Comparison of ENCODE assay signal across 34 mouse cellular contexts in the genomic region with DNA sequence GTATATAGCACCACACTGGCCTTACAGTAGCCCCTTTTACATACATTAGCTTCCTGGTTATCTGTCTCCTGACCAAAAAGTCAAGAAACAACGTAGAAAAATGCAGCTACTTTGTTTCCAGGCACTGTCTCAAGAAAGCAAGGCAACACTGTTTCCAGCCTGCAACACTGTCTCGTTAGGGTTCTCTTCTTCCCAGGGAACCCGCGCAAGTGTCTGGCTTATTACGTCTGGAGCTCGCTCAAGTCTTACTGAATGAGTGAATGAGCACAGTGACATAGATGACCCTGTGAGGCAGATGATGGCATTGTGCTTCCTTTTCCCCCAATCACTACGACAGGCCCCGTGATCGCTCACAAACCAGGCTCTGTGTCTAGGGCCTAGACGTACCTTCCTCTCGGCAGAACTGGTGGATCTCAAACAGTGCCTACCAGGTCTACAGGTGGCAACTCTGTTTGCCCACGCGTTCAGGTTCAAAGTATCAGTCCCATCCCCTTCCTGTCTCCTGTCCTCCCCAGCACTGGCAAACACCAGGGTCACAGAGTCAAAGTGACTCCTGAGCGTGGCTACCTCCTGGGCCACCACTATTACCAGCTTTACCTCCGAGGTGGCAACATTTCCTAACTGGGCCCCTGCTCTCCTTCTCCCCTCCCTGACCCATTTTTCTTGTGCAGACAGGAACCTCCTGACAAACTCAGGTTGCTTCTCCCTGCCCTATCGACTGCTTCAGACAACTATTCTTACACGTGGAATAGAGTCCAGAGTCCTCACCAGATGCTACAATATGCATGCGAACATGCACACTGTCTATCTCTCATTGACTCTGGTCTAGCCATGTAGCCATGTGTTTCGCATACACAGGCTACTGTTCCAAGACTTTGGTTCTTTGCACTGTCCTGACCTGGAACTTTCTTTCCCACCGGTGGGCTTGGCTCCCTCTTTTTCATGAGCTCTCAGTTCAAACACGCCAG. TPM values are rescaled to one million over a fixed set of nuclear protein-coding genes. Genes with fewer than 3 reads are reported as not detected.
DNase-seq lines count a peak whose midpoint lies in the region; ATAC-seq and TF ChIP-seq lines count a peak whose summit lies in the region.
"Had no signal": no experiment of that assay in that cellular context is flagged by ENCODE, and none has a peak within 500 bp of the region (broad histone marks: within the 10 kb centered on the region; RNA-seq: fewer than 3 reads in every experiment).

No protein-coding gene starts in this region.

- 86% methylated on average over 21 of the region's 21 CpGs for WGBS in stomach, embryonic 14.5 days
- 81% methylated on average over 21 of the region's 21 CpGs for WGBS in stomach, postnatal 0 days
- 84% methylated on average over 21 of the region's 21 CpGs for WGBS in liver, embryonic 11.5 days
- WGBS in liver, postnatal 0 days (ENCODE audit: insufficient replicate concordance) = 73% methylated on average over 21 of the region's 21 CpGs
- 82% methylated on average over 21 of the region's 21 CpGs for WGBS in forebrain, embryonic 15.5 days

- no peak for ATAC-seq in stomach, embryonic 14.5 days (ENCODE audit: insufficient number of reproducible peaks, insufficient read depth, low FRiP score, low read depth)
- ATAC-seq in stomach, postnatal 0 days (ENCODE audit: low FRiP score, low TSS enrichment) = no peak
- 0 out of 2 replicates have a peak, but pooled peaks have one; percentile 8 for ATAC-seq in liver, embryonic 11.5 days (replicated peaks; ENCODE audit: low FRiP score)
- ATAC-seq in liver, postnatal 0 days = peak; percentile 69
- no peak for ATAC-seq in forebrain, embryonic 15.5 days (replicated peaks)
- ATAC-seq: activated CD4-positive, CD25-positive, alpha-beta regulatory T cell, adult 4 months; forebrain, embryonic 13.5 days; inflammation-experienced regulatory T-cells, adult 6 months; midbrain, embryonic 16.5 days had no signal

- no peaks in the 10 kb centered on the region for H3K36me3 ChIP-seq in stomach, embryonic 14.5 days (ENCODE audit: control insufficient read depth, insufficient read depth, low read length)
- no peaks in the 10 kb centered on the region for H3K36me3 ChIP-seq in stomach, postnatal 0 days (ENCODE audit: control insufficient read depth, insufficient read depth, low read length)
- no peaks in the 10 kb centered on the region for H3K36me3 ChIP-seq in liver, embryonic 11.5 days (ENCODE audit: control insufficient read depth, insufficient read depth, low read length)
- H3K36me3 ChIP-seq in liver, postnatal 0 days (replicated peaks; ENCODE audit: insufficient read depth, low read length) = no peaks in the 10 kb centered on the region
- no peaks in the 10 kb centered on the region for H3K36me3 ChIP-seq in forebrain, embryonic 15.5 days
- H3K36me3 ChIP-seq: heart, embryonic 13.5 days; hindbrain, embryonic 10.5 days; hindbrain, embryonic 15.5 days had no signal

- no peak for DNase-seq in stomach, postnatal 0 days (ENCODE audit: low spot score)
- no peak for DNase-seq in liver, embryonic 11.5 days (ENCODE audit: low spot score)
- no peak for DNase-seq in liver, postnatal 0 days
- no peak for DNase-seq in urinary bladder, adult 2 months (ENCODE audit: low spot score)
- no peak for DNase-seq in ovary, postnatal 10 days (ENCODE audit: low spot score)
- DNase-seq: cerebellum, adult 11 months; cerebellum, adult 9-10 months; cerebellum, postnatal 36 days; gastrocnemius, postnatal 25 days; heart, adult 18-20 months; heart, postnatal 10 days; kidney, adult 8-10 months; kidney, postnatal 4 days; layer of hippocampus, postnatal 36 days; left cerebral cortex, postnatal 4 days; lung, embryonic 14.5 days; lung, postnatal 36 days; right cerebral cortex, postnatal 4 days; thymus, postnatal 4 days had no signal

- no peaks in the 10 kb centered on the region for H3K4me1 ChIP-seq in stomach, embryonic 14.5 days (ENCODE audit: control insufficient read depth, insufficient read depth, low read length)
- no peaks in the 10 kb centered on the region for H3K4me1 ChIP-seq in stomach, postnatal 0 days (replicated peaks; ENCODE audit: control insufficient read depth, insufficient read depth)
- H3K4me1 ChIP-seq in liver, embryonic 11.5 days (replicated peaks; ENCODE audit: control insufficient read depth, insufficient read depth, low read length) = peaks cover 26% of the 10 kb centered on the region
- peaks cover 27% of the 10 kb centered on the region for H3K4me1 ChIP-seq in liver, postnatal 0 days (ENCODE audit: insufficient read depth)
- peaks cover 10% of the 10 kb centered on the region for H3K4me1 ChIP-seq in forebrain, embryonic 15.5 days

- H3K4me3 ChIP-seq in stomach, embryonic 14.5 days (ENCODE audit: low read depth, low read length) = no peak overlapping the region
- H3K4me3 ChIP-seq in stomach, postnatal 0 days (ENCODE audit: low read depth, low read length) = no peak overlapping the region
- no peak overlapping the region for H3K4me3 ChIP-seq in liver, embryonic 11.5 days (ENCODE audit: low read depth, low read length)
- H3K4me3 ChIP-seq in liver, postnatal 0 days (ENCODE audit: low read depth, low read length) = no peak overlapping the region
- no peak overlapping the region for H3K4me3 ChIP-seq in forebrain, embryonic 15.5 days
- H3K4me3 ChIP-seq: forebrain, embryonic 13.5 days; heart, embryonic 13.5 days; hindbrain, embryonic 10.5 days; hindbrain, embryonic 15.5 days had no signal

- H3K9me3 ChIP-seq in stomach, embryonic 14.5 days (ENCODE audit: control insufficient read depth, low read depth, low read length) = no peaks in the 10 kb centered on the region
- no peaks in the 10 kb centered on the region for H3K9me3 ChIP-seq in stomach, postnatal 0 days (ENCODE audit: control insufficient read depth, low read length)
- H3K9me3 ChIP-seq in liver, embryonic 11.5 days (ENCODE audit: control insufficient read depth, low read length) = no peaks in the 10 kb centered on the region
- no peaks in the 10 kb centered on the region for H3K9me3 ChIP-seq in liver, postnatal 0 days (ENCODE audit: low read length)
- no peaks in the 10 kb centered on the region for H3K9me3 ChIP-seq in forebrain, embryonic 15.5 days
- H3K9me3 ChIP-seq: forebrain, embryonic 13.5 days; heart, embryonic 13.5 days; hindbrain, embryonic 10.5 days; hindbrain, embryonic 15.5 days had no signal

- TF ChIP-seq CTCF in stomach, postnatal 0 days (IDR thresholded peaks at IDR 0.05; ENCODE audit: low read depth) = no peak
- TF ChIP-seq CTCF in liver, postnatal 0 days (IDR thresholded peaks at IDR 0.05; ENCODE audit: low read depth) = no peak

- no peak overlapping the region for H3K4me2 ChIP-seq in stomach, embryonic 14.5 days (replicated peaks; ENCODE audit: low read depth, low read length)
- no peak overlapping the region for H3K4me2 ChIP-seq in stomach, postnatal 0 days (replicated peaks; ENCODE audit: low read depth)
- no peak overlapping the region for H3K4me2 ChIP-seq in liver, embryonic 11.5 days
- H3K4me2 ChIP-seq in liver, postnatal 0 days (ENCODE audit: low read depth, low read length) = no peak overlapping the region
- H3K4me2 ChIP-seq in forebrain, embryonic 15.5 days (replicated peaks) = no peak overlapping the region
- H3K4me2 ChIP-seq: forebrain, embryonic 13.5 days; heart, embryonic 13.5 days; hindbrain, embryonic 15.5 days; lung, embryonic 14.5 days; midbrain, embryonic 11.5 days had no signal

- no peak overlapping the region for H3K9ac ChIP-seq in stomach, embryonic 14.5 days (replicated peaks; ENCODE audit: low read depth, low read length)
- H3K9ac ChIP-seq in stomach, postnatal 0 days (ENCODE audit: low read length) = no peak overlapping the region
- H3K9ac ChIP-seq in liver, embryonic 11.5 days (ENCODE audit: low read depth, low read length) = no peak overlapping the region
- no peak overlapping the region for H3K9ac ChIP-seq in liver, postnatal 0 days (replicated peaks)
- H3K9ac ChIP-seq in forebrain, embryonic 15.5 days (replicated peaks) = no peak overlapping the region
- H3K9ac ChIP-seq: forebrain, embryonic 13.5 days; hindbrain, embryonic 15.5 days; lung, embryonic 14.5 days had no signal

- TF ChIP-seq EP300 in stomach, postnatal 0 days (optimal IDR thresholded peaks at IDR 0.05) = no peak
- TF ChIP-seq EP300 in liver, postnatal 0 days (IDR thresholded peaks at IDR 0.05; ENCODE audit: low read depth) = no peak

- H3K27me3 ChIP-seq in stomach, embryonic 14.5 days (ENCODE audit: control insufficient read depth, insufficient read depth, low read length) = no peaks in the 10 kb centered on the region
- H3K27me3 ChIP-seq in stomach, postnatal 0 days (ENCODE audit: control insufficient read depth, insufficient read depth, low read length) = no peaks in the 10 kb centered on the region
- H3K27me3 ChIP-seq in liver, embryonic 11.5 days (replicated peaks; ENCODE audit: control insufficient read depth, insufficient read depth, low read length) = no peaks in the 10 kb centered on the region
- no peaks in the 10 kb centered on the region for H3K27me3 ChIP-seq in liver, postnatal 0 days (ENCODE audit: insufficient read depth, low read length)
- H3K27me3 ChIP-seq in forebrain, embryonic 15.5 days = no peaks in the 10 kb centered on the region
- H3K27me3 ChIP-seq: forebrain, embryonic 13.5 days; heart, embryonic 13.5 days; hindbrain, embryonic 15.5 days had no signal

- 0 out of 2 replicates have a peak overlapping the region, but pooled peaks have one; percentile 27 for H3K27ac ChIP-seq in stomach, embryonic 14.5 days (ENCODE audit: low read length)
- H3K27ac ChIP-seq in stomach, postnatal 0 days (replicated peaks) = no peak overlapping the region
- no peak overlapping the region for H3K27ac ChIP-seq in liver, embryonic 11.5 days (ENCODE audit: low read depth, low read length)
- peak overlapping the region; percentile 50 for H3K27ac ChIP-seq in liver, postnatal 0 days (ENCODE audit: low read depth)
- H3K27ac ChIP-seq in forebrain, embryonic 15.5 days (replicated peaks) = no peak overlapping the region
- H3K27ac ChIP-seq: forebrain, embryonic 13.5 days; heart, embryonic 13.5 days; hindbrain, embryonic 15.5 days; kidney, postnatal 0 days had no signal

RNA-seq across cellular contexts. Expression of a gene that starts 8.4 kb away (rescaled TPM):
- 0.56 TPM in 1 of 2 replicates, not detected in the other for polyA plus RNA-seq in stomach, embryonic 14.5 days (2014; fragmentation: Nextera tagmentation; extraction: Ambion mirVana)
- not detected in 2 replicates for polyA plus RNA-seq in stomach, postnatal 0 days (2015; fragmentation: Nextera tagmentation; extraction: Ambion mirVana)
- 0.40 TPM in 1 of 2 replicates, not detected in the other for polyA plus RNA-seq in liver, embryonic 11.5 days (2014; fragmentation: Nextera tagmentation; extraction: Ambion mirVana)
- 0.42 and 0.43 TPM in 2 replicates for polyA plus RNA-seq in liver, postnatal 0 days (2015; fragmentation: Nextera tagmentation; extraction: Ambion mirVana)
- polyA plus RNA-seq in urinary bladder, adult 2 months (2012; rRNA removed) = not detected in 2 replicates
- polyA plus RNA-seq in forebrain, embryonic 15.5 days (2015; fragmentation: Nextera tagmentation; extraction: Ambion mirVana) = 0.45 TPM in 1 of 2 replicates, not detected in the other
- polyA plus RNA-seq: adrenal gland, adult 2 months; embryonic facial prominence, embryonic 11.5 days; forebrain, embryonic 13.5 days; heart, embryonic 13.5 days; hindbrain, embryonic 10.5 days; neural tube, embryonic 11.5 days; thymus, postnatal 0 days had no signal

RNA-seq across cellular contexts. Expression of a gene that starts 27.4 kb away (rescaled TPM):
- polyA plus RNA-seq in stomach, embryonic 14.5 days (2014; fragmentation: Nextera tagmentation; extraction: Ambion mirVana) = 1.3 and 1.6 TPM in 2 replicates
- 1.4 and 1.9 TPM in 2 replicates for polyA plus RNA-seq in stomach, postnatal 0 days (2015; fragmentation: Nextera tagmentation; extraction: Ambion mirVana)
- 0.36 and 0.38 TPM in 2 replicates for polyA plus RNA-seq in liver, embryonic 11.5 days (2014; fragmentation: Nextera tagmentation; extraction: Ambion mirVana)
- polyA plus RNA-seq in liver, postnatal 0 days (2015; fragmentation: Nextera tagmentation; extraction: Ambion mirVana) = 0.39 and 0.54 TPM in 2 replicates
- polyA plus RNA-seq in urinary bladder, adult 2 months (2012; rRNA removed) = 3.6 and 4.7 TPM in 2 replicates
- polyA plus RNA-seq in forebrain, embryonic 15.5 days (2015; fragmentation: Nextera tagmentation; extraction: Ambion mirVana) = 3.7 and 7.9 TPM in 2 replicates

RNA-seq across cellular contexts. Expression of a gene that starts 48.5 kb away (rescaled TPM):
- 116 and 124 TPM in 2 replicates for polyA plus RNA-seq in stomach, embryonic 14.5 days (2014; fragmentation: Nextera tagmentation; extraction: Ambion mirVana)
- 50.0 and 51.2 TPM in 2 replicates for polyA plus RNA-seq in stomach, postnatal 0 days (2015; fragmentation: Nextera tagmentation; extraction: Ambion mirVana)
- polyA plus RNA-seq in liver, embryonic 11.5 days (2014; fragmentation: Nextera tagmentation; extraction: Ambion mirVana) = 90.6 and 97.6 TPM in 2 replicates
- polyA plus RNA-seq in liver, postnatal 0 days (2015; fragmentation: Nextera tagmentation; extraction: Ambion mirVana) = 35.8 and 36.5 TPM in 2 replicates
- polyA plus RNA-seq in urinary bladder, adult 2 months (2012; rRNA removed) = 84.6 and 102 TPM in 2 replicates
- 153 and 156 TPM in 2 replicates for polyA plus RNA-seq in forebrain, embryonic 15.5 days (2015; fragmentation: Nextera tagmentation; extraction: Ambion mirVana)

RNA-seq across cellular contexts. Expression of a gene that starts 54.6 kb away (rescaled TPM):
- 17.4 and 19.2 TPM in 2 replicates for polyA plus RNA-seq in stomach, embryonic 14.5 days (2014; fragmentation: Nextera tagmentation; extraction: Ambion mirVana)
- polyA plus RNA-seq in stomach, postnatal 0 days (2015; fragmentation: Nextera tagmentation; extraction: Ambion mirVana) = 14.8 and 15.6 TPM in 2 replicates
- polyA plus RNA-seq in liver, embryonic 11.5 days (2014; fragmentation: Nextera tagmentation; extraction: Ambion mirVana) = 12.7 and 13.2 TPM in 2 replicates
- 8.5 and 9.5 TPM in 2 replicates for polyA plus RNA-seq in liver, postnatal 0 days (2015; fragmentation: Nextera tagmentation; extraction: Ambion mirVana)
- polyA plus RNA-seq in urinary bladder, adult 2 months (2012; rRNA removed) = 65.6 and 75.4 TPM in 2 replicates
- 15.9 and 17.2 TPM in 2 replicates for polyA plus RNA-seq in forebrain, embryonic 15.5 days (2015; fragmentation: Nextera tagmentation; extraction: Ambion mirVana)

Comparison
In these comparisons a context has a peak if more than half of its experiments do, and no peak if none do; other contexts are left out.
1. H3K27ac ChIP-seq: peak in stomach, embryonic 14.5 days (single experiment) and liver, postnatal 0 days (single experiment); none in stomach, postnatal 0 days (single experiment), liver, embryonic 11.5 days (single experiment) and forebrain, embryonic 15.5 days (single experiment).
2. ATAC-seq: peak in liver, embryonic 11.5 days (single experiment) and liver, postnatal 0 days (single experiment); none in stomach, embryonic 14.5 days (single experiment), stomach, postnatal 0 days (single experiment) and forebrain, embryonic 15.5 days (single experiment).